In the genomic region with DNA sequence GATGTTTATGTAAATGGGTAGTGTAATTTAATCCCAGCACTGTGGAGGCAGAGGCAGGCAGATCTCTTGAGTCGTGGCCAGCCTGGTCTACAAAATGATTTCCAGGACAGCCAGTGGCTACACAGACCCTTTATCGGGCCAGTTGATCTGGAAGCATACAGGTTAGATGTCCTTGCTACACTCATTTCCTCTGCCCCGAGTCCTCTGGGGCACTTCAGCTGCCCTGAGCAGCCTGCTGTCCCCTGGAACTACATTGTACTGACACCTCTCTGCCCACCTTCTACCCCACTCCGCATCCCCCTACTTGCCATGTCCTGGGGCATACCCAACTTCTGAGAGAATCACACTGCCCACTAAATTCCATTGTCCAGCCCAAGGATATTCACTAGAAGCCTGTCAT, we compare ENCODE assay signal across 30 mouse cellular contexts.
"Had no signal": no experiment of that assay in that cellular context is flagged by ENCODE, and none has a peak within 500 bp of the region (broad histone marks: within the 10 kb centered on the region; RNA-seq: fewer than 3 reads in every experiment).

No protein-coding gene starts in this region.

- H3K4me3 ChIP-seq: heart, embryonic 12.5 days; heart, embryonic 13.5 days; heart, embryonic 15.5 days; hindbrain, embryonic 10.5 days; hindbrain, embryonic 12.5 days; hindbrain, embryonic 13.5 days; hindbrain, embryonic 15.5 days; intestine, embryonic 15.5 days; kidney, embryonic 15.5 days; layer of hippocampus, adult 2 months; left cerebral cortex, adult 2 months had no signal

- H3K27ac ChIP-seq: heart, embryonic 13.5 days; heart, embryonic 15.5 days; hindbrain, embryonic 10.5 days; hindbrain, embryonic 12.5 days; hindbrain, embryonic 13.5 days; hindbrain, embryonic 14.5 days; hindbrain, embryonic 15.5 days; hindbrain, postnatal 0 days; intestine, embryonic 15.5 days; kidney, embryonic 15.5 days; kidney, postnatal 0 days; layer of hippocampus, adult 2 months; left cerebral cortex, adult 2 months had no signal

- H3K9me3 ChIP-seq: heart, embryonic 15.5 days; hindbrain, embryonic 15.5 days; intestine, embryonic 15.5 days; kidney, embryonic 15.5 days had no signal

- H3K4me1 ChIP-seq: heart, embryonic 12.5 days; heart, embryonic 13.5 days; heart, embryonic 15.5 days; hindbrain, embryonic 10.5 days; hindbrain, embryonic 12.5 days; hindbrain, embryonic 13.5 days; hindbrain, embryonic 15.5 days; intestine, embryonic 15.5 days; kidney, embryonic 15.5 days had no signal

- H3K36me3 ChIP-seq: heart, embryonic 12.5 days; heart, embryonic 13.5 days; heart, embryonic 15.5 days; hindbrain, embryonic 10.5 days; hindbrain, embryonic 12.5 days; hindbrain, embryonic 13.5 days; hindbrain, embryonic 15.5 days; intestine, embryonic 15.5 days; kidney, embryonic 15.5 days had no signal

- DNase-seq: heart, postnatal 10 days; heart, postnatal 14 days; heart, postnatal 36 days; heart, postnatal 4 days; kidney, adult 11 months; kidney, adult 18-20 months; kidney, adult 2 months; kidney, adult 8-10 months; kidney, adult 9 months; kidney, postnatal 10 days; kidney, postnatal 14 days; kidney, postnatal 25 days; kidney, postnatal 36 days; kidney, postnatal 4 days; layer of hippocampus, adult 9-11 months; layer of hippocampus, postnatal 36 days had no signal

- H3K27me3 ChIP-seq: heart, embryonic 12.5 days; heart, embryonic 13.5 days; heart, embryonic 15.5 days; hindbrain, embryonic 12.5 days; hindbrain, embryonic 13.5 days; hindbrain, embryonic 15.5 days; intestine, embryonic 15.5 days; kidney, embryonic 15.5 days had no signal
